Mouse (Mus musculus) Muller cell, postnatal 12 days (primary cell): ENCODE measurements at regions not wholly inside any gene's neighbourhood (a gene's known extent, or its start where the extent isn't known, plus 50 kb on each side); places are given as distances from the start of the nearest gene placed in this dataset.
"Not testable (repeated sequence)": the region's sequence is repeated elsewhere in the genome, so short reads cannot be mapped to it uniquely, and the experiment has no call there.

Experiments
- DNase-seq: peaks from one replicate; pipeline ENCODE4 v3.0.0-alpha.2; 2015; ENCODE audit errors: inconsistent ontology term

GRCm38 (mm10) chr5:129353549-129353948 lies 147.5 kb upstream of the Sfswap start:
- no peak for DNase-seq

- DNase-seq: no peak
Observed at GRCm38 (mm10) chr5:129354877-129355276, 146.1 kb upstream of the Sfswap start.

GRCm38 (mm10) chr5:129361527-129361926 lies 139.5 kb upstream of the Sfswap start:
- no peak for DNase-seq

- no peak for DNase-seq
Observed at GRCm38 (mm10) chr5:129363189-129363588, 137.8 kb upstream of the Sfswap start.

DNA sequence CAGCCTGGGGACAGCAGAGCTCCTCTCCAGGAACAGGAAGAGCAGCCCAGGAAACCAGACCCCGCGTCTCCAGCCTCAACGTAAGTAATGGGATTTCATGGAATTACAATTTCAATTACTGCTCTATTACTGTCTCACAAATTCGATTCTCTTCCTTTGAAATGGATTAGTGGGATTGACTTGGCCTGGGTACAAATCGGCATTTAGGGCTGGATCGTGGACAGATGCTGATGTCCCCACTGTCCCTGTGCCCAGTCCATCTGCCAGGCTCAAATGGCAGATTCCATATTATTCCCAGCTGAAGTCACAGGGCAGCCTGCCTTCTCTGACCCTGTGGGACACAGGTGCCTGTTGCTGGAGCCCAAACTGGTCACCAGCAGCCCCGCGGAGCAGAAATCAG lies 136.0 kb upstream of the Sfswap start:
- no peak for DNase-seq

DNA sequence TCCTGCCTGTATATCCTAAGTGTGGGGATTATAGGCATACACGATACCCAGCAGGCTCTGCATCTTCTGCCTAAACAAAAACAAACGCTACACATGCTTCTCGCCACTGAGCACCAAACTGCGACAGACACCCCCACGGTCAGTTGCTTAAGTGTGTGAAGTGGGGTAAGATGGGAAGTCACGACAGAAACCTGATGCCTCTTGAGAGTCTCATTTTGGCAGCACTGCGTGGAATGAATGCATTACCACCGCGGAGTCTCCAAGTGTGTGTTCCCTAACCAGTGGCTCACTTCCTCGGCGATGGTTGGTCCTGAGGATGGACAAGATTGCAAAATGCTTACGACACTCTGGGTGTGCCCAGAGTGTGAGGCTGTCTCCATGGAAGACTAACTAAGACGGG lies 133.8 kb upstream of the Sfswap start:
- DNase-seq: no peak

DNA sequence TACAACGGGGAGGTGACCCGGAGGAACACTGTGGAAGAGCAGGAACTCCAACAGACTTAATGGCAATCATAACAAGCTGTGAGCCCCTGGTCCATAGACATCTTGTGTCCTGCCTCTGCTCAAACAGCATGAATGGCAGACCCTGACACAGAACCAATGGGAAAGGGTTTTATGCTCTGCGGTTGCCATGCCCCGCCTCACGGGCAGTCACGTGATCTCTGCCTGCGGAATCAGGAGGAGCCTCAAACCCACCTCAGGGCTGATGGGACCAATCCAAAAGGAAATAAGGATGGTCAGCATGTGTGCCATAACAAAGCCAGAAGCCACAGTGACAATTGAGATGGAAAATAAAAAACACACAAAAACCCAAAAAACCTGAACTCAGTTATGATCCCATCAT lies 120.2 kb upstream of the Sfswap start:
- DNase-seq: no peak

DNA sequence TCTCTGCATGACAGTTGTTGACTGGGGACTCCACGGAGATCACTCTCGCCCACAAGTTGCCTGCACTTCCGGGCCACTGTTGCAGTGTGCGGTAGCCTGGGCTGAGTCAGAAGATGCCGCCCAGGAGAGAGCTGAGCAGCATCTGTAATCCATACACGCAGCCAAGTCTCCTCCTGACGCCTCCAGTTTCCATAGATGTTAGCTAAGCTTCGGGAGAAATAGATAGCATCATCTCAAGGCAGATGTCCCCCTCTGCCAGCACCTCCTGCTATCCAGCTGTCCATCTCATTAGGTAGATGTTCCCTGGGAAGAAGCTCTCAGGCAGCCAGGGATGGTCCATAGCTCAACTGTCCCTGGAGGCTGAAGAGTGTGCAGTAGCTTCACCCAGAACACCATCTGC lies 116.0 kb upstream of the Sfswap start:
- no peak for DNase-seq

DNA sequence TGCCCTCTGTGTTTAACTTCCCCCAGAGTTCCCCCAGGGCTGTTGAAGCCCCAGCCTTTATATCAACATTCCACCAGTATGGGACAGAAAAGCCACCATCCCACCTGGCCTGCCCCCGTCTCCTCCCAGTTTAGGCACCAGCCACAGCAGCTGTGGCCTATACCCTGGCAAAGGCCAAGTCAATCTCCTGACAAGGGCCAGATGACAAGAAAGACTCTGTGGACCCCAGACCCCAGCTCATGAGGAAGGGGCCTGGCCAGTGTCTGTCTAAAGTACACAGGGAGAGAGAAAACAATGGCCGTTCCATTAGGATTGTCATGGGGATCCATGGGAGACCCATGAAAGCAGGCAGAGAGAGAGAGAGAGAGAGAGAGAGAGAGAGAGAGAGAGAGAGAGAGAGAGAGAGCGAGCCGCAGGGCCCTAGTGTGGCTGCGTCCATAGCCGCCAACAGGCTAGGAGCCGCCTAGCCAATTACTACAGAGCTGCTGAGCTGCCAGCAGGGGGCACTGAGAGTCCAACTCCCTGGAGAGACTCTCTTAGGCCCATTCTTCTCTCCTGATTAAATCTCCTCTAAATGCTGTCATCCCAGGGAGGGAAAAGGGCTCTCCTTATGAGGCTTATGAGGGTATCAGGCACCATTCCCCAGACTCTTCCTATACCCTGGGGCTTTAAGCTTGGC lies 114.9 kb upstream of the Sfswap start:
- DNase-seq: peak; percentile 12

DNA sequence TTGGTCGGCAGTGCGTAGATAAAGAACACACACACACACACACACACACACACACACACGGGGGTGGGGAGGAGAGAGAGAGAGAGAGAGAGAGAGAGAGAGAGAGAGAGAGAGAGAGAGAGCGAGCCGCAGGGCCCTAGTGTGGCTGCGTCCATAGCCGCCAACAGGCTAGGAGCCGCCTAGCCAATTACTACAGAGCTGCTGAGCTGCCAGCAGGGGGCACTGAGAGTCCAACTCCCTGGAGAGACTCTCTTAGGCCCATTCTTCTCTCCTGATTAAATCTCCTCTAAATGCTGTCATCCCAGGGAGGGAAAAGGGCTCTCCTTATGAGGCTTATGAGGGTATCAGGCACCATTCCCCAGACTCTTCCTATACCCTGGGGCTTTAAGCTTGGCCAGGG lies 114.3 kb upstream of the Sfswap start:
- DNase-seq: not testable (repeated sequence)

GRCm38 (mm10) chr5:129387301-129387700 lies 113.7 kb upstream of the Sfswap start:
- no peak for DNase-seq

DNA sequence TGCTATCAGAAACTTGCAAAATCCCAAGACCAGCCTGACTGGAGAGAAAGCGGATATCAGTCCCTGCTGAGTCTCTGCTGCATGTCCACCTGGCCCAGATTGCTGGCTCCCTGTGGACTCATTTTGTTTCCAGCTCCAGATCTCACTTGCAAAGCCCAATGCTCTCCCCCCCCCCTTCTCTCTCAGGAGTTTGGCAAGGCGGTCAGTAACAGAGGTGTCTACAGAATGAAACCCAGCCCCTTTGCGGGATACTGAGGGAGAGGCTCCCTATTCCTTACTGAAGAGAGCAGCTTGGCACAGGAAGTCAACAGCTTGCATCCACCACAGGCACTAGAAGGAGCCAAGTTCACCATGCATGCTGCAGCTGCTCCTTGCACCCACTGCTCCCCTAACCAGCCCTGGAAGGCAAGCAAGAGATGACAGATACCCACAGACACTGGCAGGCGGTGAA lies 110.1 kb upstream of the Sfswap start:
- DNase-seq: no peak

- no peak for DNase-seq
Observed at GRCm38 (mm10) chr5:129393150-129393549, 107.9 kb upstream of the Sfswap start.

- DNase-seq: no peak
Observed at GRCm38 (mm10) chr5:129393606-129394255, 107.3 kb upstream of the Sfswap start.

DNA sequence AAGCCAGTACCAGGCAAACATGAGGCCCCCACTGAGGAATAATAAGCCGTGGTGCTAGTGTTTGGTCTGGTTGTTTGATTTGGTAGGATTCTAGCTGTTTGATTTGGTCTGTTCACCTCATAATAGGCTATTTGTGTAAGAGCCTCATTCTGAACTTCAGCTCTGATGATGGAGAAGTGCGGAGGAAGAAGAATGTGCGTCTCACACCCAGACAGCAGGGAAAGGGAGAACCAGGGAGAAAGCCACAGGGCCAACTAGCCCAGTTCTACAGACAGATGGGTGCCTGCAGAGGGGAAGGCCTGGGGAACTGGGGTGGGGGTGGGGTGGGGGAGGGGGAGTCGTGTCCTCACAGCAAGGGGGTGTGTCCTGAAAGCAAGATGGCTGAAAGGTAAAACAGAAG lies 106.6 kb upstream of the Sfswap start:
- DNase-seq: no peak

- DNase-seq: no peak
Observed at GRCm38 (mm10) chr5:129397311-129397710, 103.7 kb upstream of the Sfswap start.

GRCm38 (mm10) chr5:129406259-129406658 lies 94.8 kb upstream of the Sfswap start:
- DNase-seq: no peak

DNA sequence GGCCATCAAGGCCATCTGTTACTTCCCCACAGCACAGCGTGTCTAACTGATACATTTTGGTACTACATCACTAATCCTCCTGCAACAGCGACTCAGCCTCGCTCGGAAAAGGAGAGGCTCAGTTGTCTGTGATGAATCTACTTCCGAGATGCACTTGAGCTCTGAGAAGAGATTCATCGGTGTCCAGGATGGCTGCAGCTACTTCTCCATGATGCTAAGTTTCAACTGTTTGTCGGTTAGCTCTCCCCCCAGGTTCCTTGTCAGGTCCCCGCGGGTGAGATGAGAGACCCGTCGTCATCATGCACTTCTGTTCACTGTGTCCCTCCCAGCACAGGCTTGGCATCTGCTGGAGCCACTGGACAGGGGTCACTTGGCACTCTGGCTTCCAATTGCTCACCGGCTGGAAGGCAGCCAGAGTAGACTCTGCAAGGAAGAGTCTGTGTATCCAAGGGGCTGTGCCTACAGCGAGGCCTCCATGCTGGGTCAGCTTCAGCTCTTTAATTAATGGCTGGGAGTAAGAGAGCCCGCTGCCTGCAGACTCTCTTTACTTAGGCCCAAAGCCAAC lies 91.5 kb upstream of the Sfswap start:
- DNase-seq: peak; percentile 44

- DNase-seq: no peak
Observed at GRCm38 (mm10) chr5:129412161-129412560, 88.9 kb upstream of the Sfswap start.

DNA sequence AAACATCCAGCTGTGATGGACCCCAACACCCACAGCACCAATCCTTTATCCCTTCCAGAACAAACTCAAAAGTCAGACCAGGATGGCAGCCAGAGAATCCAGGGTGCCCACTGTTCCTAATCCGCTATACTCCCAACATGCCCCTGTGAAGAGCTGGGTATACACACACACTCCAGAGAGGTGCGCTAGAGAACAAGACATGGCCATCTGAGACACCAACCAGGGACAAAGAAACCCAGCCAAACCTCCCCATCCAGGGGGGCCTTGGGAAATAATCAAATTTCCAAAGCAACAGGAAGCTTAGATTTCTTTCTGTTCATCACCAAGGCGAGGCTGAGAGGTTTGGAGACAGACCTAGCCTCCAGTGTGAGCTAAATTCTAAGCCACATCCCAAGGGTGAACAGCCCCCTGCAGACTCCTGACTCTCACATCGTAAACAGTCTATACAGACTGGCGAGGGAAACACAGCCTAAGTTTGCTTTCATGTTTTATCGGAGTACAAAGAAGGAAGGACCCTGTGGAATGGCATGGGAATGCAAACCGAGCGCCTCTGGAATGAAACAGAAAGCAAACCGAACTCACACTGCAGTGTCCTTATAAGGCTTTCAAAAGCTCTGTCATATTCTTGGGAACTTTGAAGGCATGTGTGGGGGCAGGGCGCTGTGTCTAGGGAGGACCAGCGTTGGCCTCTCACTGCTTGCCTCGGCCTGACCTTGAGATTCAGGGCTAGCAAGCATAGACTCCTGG lies 85.9 kb upstream of the Sfswap start:
- DNase-seq: peak; percentile 53

DNA sequence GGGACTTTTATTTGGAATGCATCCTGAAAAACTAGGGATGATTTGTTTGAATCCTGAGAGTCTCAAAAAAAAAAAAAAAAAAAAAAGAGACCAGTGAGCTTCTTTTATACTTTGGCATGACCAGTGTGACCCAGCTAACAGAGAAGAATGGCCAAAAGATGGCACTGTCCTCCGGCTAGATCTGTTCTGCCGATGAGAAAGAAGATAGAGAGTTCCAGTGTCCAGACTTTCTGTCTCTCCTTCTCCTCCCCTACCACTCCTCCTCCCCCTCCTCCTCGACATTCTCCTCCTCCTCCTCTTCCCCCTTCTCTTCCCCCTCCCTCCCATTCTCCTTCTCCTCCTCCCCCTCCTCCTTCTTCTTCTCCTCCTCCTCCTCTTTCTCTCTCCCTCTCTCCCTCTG lies 84.6 kb upstream of the Sfswap start:
- peak; percentile 59 for DNase-seq

- DNase-seq: no peak
Observed at GRCm38 (mm10) chr5:129417516-129417915, 83.5 kb upstream of the Sfswap start.

DNA sequence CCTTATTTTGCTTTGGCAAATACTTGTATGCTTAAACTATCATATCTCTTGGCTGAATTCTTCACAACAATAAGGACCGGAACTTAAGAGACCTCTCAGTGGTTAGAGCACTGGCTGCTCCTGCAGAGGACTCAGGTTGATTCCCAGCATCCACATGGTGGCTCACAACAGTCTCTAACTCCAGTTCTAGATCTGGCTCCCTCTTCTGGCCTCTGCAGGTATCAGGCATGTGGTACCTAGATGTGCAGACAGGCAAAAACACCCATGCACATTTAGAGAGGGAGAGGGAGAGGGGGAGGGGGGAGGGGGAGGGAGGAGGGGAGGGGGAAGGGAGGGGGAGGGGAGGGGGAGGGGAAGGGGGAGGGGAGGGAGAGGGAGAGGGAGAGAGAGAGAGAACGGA lies 80.0 kb upstream of the Sfswap start:
- no peak for DNase-seq
